Mouse (Mus musculus) spleen, postnatal 36 days (tissue): ENCODE data around the gene Dtx2.

ENCODE experiments used
- DNase-seq, 2 experiments: peaks; one replicate each; pipeline ENCODE4 v3.0.0; 2022; ENCODE audit warnings: low spot score in 2 of 2, mixed read lengths in 1 of 2

Gene Dtx2

DNA sequence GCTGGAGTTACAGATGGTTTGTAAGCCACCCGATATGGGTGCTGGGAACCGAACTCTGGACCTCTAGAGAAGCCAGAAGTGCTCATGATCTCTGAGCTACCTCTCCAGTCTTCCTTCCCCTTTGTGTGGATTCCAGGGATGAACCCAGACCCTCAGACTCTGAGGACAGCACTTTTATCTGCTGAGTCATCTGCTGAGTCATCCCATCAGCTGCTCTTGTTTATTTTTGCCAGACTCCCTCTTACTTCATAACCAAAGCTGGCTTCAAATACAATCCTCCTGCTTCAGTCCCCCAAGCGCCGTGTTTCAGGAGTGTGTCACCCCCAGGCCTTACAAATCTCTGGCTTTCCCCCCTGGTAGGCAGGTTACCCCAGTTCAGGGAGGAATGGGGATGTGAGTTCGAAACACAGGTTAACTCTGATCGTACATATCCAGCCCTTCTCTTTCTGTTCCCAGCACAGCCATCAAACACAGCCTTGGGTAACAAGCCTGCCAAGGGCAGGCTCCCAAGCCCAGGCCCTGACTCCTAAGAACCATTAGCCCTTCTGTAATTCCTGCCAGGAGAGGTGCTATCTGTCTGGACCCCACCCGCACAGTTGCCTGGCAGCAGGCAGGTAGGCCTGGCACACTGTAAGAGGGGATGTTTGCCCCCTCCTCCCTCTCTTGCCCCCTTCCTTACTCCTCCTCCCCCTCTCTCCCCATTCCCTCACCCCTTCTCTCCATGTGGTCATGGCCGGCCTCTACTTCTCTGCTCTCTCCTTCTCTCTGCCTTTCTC, 18.5 kb upstream of the Dtx2 start:
- no peak for DNase-seq

DNA sequence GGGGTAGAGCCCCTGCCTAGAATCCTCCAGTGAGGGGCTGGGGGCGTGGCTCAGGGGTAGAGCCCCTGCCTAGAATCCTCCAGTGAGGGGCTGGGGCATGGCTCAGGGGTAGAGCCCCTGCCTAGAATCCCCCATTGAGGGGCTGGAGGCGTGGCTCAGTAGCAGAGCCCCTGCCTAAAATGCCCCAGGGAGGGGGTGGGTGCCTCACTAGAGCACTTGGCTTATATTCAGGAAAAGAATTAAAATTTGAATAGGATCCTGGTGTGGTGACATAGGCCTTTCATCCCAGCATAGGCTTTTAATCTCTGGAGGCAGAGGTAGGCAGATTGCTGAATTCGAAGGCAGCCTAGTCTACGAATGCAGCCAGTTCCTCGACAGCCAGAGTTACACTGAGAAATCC, 15.2 kb upstream of the Dtx2 start:
- no peak for DNase-seq

DNA sequence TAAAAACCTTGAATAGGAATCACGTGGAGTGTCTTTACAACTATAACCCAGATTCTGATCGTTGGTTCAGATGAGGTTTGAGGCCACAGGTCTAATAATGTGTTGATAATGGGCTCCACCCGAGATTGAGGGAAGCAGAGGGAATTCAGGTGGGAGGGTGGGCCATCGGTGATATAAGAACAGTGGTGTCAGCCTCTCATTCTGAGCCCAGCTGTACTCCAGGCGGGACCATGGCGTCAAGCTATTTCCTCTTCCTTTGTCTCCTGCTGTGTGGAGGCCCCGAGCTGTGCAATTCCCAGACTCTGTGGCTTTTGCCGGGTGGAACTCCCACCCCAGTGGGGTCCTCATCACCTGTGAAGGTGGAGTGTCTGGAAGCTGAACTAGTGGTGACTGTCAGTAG, 14.7 kb upstream of the Dtx2 start, which contains the start of gene Zp3:
TSS of gene Zp3 (plus strand) at position 196 of the 400 bp plus-strand sequence.
- no peak for DNase-seq

DNA sequence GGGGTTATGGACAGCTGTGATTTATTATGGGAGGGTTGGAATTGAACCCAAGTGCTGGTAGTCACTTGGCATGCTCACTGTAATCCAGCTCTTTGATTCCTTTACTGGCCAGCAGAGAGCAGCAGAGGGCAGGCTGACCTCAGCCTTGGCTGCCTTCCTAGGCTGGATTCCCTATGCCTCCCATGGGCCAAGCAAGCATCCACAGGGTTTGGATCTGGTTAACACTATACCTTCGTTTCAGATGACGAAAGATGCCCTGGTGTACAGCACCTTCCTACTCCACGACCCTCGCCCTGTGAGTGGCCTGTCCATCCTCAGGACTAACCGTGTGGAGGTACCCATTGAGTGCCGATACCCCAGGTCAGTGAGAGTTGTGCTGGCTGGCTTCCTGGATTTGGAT, 12.2 kb upstream of the Dtx2 start:
- no peak for DNase-seq

DNA sequence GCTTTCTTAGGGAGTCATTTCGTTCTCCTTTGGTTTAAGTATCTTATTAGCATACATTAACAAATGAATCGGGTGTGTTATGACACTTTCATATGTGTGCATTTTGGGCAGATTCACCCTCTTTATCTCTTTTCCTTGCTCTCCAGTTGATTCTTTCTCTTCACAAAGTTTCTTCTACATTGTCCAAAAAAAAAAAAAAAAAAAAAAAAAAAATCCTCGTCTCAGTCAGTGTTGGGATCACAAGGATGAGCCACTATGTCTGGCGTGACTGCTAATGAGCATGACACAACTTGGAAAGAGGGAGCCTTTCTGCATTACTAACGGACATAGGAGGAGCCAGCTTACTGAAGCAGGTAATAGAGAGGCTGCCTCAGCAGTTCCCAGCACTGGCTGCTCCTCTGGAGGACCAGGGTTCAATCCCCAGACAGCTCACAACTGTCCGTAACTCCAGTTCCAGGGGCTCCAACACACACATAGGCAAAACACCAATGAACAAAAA, 10.0 kb upstream of the Dtx2 start:
- DNase-seq = no peak

DNA sequence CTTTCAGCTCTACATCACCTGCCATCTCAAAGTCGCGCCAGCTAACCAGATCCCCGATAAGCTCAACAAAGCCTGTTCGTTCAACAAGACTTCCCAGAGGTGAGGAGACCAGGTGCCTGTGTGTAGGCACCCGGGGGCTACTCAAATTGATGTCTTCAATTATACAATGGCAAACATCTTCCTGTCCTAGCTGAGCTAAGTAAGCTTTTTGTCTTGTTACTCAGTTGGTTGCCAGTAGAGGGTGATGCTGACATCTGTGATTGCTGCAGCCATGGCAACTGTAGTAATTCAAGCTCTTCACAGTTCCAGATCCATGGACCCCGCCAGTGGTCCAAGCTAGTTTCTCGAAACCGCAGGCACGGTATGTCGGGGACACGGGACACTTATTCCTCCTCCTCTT, 7.4 kb upstream of the Dtx2 start:
- no peak for DNase-seq

DNA sequence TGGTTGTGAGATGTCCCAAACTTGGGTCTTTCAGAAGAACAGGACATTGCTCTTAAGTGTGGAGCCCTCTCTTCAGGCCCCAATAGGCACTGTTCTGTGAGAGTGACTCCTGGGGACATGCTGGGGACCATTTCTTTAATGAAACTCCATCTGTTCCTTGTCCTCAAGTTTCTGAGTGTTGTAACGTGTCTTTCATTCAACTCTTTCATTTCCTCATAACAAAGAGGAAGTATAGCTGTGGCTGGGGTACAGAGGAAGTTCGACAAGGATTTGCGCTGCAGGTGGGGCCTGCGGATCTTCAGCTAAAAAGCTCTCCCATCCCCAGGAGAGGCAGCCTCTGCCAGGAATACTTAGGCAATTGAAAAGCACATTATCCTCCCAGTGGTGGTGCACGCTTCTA, 4.0 kb upstream of the Dtx2 start:
- peak; percentile 66 to 74 for DNase-seq

DNA sequence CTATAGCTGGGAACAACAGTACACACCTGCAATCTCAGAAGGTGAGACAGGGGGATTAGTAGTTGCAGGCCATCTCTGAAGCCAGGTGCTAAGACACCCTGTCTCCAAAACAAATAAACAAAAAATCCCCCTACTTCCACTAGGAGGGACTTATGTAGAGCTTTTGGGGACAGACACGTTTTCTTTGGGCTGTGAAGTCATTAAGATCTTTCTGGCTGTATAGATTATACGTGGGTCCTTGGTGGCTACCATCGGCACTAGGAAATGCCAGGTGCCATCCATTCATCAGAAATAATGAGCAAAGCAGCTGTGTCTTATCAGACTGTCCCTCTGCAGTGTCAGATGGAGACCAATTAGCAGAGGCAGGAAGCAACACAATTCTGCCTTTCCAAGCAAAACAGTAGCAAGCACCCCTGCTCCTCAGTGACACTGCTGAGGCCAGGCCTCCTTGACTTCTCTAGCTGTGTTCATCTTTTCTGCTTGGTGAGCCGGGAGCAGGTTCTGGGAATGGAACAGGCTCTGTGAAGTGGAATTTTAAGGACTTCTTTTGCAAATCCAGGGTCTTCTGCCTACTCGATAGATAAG, 1.1 kb upstream of the Dtx2 start:
- no peak for DNase-seq

DNA sequence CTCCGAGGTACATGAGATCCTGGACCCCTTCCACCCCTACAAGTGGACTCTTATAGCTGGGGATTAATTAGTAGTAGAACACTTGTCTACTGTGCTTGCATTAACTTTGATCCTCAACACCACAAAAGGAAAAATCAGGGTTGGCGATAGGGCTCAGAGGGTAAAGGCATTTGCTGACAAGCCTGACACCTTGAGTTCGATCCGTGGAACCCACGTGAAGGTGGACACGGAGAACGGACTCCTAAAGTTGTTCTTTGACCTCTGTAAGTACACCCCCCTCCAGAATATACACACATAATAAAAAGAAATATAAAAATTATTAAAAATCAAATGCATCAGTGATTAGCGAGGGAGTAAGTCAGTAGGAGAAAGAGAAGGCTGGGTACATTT, 270 bp upstream of the Dtx2 start:
- no peak for DNase-seq

DNA sequence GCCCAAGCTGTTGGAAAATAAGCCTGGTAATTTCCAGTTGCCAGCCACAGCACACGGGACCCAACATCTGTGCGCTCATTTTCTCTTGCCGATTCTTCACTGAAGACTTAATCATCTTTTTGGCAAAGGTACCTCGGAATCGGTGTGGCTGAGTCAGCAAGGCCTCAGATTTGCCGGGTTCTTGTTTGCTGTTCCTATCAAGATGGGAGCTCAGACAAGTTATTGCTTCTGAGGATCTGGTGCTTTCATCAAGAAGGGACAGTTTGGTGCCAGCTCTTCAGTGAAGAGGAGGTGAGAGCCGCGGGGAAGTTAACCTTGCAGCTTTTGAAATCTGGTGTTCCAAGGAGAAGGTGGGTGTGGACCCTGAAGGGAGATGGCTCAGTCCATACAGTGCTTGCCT, 1.6 kb downstream of the Dtx2 start:
- no peak for DNase-seq

DNA sequence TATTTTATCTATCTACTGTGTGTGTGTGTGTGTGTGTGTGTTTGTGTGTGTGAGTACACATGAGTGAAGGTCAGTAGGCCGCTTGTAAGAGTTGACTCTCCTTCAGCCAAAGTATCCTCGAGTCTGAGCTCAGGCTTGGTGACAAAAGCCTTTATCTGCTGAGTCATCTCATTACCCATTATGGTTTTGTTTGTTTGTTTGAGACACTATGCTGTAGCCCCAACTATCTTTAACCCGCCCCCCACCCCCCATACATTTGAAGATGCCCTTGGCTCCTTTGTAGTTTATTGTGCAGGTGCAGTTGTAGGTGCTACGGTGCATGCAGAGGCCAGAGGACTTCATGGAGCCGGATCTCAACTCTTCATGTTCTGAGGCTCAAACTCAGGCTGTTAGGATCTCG, 6.6 kb downstream of the Dtx2 start:
- no peak for DNase-seq

DNA sequence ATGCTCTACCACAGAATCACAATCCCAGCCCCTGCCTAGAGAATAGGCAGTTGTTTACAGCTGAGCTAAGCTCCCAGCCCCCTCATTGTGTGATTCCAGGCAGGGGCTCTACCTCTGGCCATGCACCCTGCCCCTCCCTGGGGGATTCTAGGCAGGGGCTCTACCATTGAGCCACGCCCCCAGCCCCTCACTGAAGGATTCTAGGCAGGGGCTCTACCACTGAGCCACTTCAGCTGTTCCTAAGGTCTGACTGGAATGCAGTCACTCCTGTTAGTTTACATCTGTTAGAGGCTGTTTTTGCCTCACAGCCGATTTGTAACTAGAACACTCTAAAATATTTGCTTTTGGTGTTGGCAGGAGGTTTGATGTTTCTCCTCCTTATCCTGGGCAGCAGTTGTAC, 7.7 kb downstream of the Dtx2 start:
- DNase-seq = no peak

DNA sequence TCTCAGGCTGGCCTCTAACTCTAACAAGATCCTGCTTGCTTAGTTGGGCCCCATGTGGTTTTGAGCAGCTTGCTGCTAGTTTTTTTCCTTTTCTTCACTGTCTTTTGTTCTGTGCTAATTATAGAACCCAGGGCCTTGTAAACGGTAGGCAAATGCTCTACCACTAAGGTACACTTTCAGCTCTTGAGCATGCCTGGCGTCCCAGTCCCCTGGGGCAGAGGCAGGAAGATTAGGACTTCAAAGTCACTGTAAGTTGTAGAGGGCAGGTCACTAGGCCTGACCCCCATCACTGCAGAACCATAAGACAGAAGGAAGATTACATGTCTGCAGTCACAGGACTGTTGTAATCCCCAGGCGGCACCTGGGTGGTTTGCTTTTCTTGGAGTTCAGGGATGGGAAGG, 8.2 kb downstream of the Dtx2 start:
- DNase-seq = no peak

DNA sequence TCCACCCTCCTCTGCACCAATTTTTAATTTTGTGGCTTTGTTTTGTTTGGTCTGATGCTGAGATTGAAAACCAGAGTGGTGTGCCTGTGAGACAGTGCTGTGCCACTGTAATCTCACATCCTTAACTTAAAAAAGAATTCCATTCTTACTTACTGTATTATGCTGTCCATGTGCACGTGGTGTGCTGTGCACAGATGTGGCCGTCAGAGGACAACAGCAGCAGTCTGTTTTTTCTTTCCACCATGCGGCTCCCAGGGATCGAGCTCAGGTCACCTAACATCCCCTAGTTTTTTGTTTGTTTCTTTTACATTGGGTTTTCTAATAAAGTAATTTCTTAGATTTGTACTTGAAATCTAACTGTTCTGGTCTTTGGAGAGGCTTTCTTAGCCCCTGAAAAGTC, 9.9 kb downstream of the Dtx2 start:
- no peak for DNase-seq

DNA sequence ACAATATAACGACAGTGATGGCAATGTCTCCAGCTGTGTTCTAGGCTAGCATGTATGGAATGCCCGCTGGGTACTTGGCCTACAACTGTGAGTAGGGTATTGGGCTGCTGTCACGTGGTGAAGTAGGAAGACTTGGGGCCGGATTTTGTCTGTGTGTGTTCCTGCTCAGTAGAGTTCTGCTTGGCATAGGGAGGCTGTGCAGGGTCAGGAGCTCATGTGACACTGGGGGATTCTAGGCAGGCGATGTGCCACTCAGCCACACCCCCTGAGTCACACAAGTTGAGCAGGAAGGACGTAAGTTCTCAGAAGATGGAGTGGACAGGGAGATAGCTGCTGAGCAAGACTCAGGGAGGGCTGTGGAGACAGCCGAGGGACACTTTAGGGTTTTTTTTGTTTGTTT, 13.1 kb downstream of the Dtx2 start:
- no peak for DNase-seq

DNA sequence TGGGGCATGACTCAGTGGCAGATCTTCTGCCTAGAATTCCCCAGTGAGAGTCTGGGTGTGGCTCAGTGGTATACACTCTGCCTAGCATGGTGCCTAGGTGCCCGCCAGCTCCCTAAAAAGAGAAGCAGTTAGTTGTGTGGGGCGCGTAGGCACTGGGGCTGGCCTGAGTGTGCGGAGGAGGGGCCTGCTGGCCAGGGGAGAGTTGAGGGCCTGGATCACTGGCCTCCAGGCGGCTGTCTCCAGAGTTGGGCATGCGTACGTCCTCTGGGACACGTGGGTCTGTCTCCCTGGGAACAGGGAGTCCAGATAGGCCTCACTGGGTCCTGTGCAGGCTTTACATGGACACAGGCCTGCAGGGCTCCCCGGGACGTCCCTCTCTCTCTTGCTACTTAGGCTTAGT, 20.3 kb downstream of the Dtx2 start:
- no peak for DNase-seq

DNA sequence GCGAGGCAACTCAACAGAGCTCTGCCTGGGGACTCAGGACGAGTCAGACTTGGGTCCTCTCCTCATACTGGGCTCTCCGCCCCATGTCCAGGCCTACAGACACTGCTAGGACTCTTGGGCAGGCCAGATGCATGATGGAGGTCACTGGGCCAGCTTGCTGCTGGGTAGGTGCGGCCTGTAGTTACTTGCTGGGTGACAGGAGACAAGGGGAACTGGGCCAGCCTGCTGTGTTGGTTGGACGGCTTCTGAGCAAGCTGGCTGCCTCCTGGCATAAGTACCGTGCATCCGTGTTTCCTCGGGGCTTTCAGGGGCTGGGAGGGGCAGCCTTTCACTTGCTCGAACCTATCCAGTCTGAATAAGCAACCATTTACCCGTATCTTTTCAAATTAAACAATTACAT, 21.0 kb downstream of the Dtx2 start:
- DNase-seq = no peak

DNA sequence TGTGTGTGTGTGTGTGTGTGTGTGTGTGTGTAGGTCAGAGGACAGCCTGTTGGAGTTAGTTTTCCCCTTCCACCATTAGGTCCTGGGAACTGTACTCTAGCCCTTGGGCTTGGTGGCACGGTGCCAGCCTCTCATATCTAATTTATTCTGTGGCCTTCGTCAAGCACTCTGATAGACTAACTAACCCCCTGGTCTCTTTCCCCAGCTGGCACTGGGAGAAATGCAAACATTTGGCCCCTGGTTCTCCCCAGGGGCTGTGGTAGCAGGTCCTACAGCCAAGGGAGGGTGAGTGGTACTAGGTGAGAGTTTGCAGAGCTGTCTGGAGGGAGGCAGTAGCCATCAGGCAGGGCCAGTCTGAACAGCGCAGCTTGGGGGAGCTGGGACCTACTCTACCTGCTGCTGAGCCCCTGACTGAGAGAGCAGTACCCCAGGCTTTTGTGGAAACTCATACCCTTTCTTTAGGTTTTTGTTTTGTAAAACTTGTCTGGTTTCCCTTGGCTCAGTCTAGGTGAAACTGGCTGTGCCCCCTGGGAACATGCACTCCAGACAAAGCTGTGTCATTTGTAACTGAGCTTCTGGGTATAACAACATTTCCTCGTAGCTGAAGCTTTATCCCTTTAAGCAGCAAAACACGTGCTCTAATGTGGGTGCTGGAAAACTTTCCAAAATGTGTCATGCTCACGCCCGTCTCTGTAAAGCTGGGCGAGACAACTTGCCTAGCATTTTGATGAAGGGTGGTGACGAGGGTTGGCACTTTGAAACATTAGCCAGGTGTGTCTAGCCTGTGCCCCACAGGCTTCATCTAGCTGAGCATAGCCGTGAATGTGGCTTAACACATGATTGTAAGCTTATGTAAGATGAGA, 21.6 kb downstream of the Dtx2 start:
- no peak for DNase-seq

DNA sequence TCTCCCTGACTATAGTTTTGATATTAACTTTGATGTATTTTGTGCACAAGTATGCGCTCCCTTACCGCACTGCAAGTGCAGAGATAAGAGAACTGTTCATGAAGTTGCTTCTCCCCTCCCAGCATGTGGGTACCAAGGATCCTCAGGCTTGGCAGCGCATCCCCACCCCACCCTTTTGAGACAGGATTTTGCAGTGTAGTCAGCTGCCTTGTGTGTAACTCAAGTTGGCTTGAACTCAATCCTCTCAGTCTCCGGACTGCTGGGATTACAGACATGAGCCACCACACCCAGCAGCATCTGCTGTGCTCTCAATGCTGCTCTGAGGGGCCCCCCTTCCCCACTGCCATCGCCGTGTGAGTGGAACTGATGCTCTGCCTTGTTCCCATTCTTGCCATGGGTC, 22.7 kb downstream of the Dtx2 start:
- no peak for DNase-seq

DNA sequence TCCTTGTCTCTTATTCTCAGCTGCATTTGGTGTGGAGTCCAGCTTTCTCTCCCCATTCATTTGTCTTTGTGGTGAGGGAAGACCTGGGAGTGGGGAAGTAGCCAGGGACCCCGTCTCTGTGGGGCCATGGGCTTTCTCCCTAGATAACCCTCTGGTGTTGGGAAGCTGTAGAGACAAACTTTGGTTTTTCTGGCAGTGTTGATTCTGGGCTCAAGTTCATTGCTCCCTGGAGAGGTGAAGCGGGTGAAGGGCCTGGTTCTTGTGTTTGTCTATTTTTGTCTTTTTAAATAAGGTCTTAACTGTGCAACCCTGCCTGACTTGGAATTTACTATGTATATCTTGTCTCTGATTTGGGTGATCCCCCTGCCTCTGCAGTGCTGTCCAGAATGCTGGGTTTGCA, 24.1 kb downstream of the Dtx2 start:
- no peak for DNase-seq

DNA sequence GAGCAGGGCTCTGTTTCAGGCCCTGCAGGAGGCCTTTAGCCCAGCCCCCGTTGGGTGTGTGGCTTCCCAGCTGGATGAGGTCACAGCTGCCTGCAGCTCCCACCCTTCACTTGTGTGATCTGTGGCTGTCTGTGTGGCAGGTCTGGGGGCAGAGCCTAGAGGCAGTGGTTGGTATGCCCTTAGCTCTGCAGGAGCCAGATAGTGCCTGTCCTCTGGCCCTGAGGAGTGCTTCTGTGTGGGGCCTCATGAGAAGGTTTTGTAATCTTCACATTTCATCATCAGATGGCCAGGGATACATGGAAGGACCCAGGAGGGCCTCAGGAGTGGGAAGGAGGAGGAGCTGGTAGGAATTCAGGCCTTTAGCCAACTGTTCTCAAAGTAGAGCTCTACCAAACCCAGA, 25.3 kb downstream of the Dtx2 start:
- DNase-seq = no peak

DNA sequence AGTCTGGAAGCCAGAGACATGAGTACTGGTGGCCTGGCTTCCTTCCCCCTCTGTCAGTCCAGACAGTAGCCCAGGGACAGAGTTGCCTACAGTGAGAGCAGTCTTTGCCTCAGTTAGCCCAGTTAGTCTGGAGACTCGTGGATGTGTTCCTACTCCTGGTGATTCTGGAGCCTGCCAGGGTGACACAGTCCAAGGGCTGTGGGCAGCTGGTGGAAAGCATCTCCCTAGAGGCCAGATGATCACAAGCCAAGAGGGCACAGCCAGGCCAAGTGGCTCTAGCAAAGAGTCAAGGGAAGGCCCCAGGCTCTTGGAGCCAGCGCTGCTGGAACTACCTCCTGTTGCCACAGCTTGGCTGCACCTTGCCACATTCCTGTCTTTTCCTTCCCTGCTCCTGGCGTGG, 31.1 kb downstream of the Dtx2 start:
- no peak for DNase-seq

DNA sequence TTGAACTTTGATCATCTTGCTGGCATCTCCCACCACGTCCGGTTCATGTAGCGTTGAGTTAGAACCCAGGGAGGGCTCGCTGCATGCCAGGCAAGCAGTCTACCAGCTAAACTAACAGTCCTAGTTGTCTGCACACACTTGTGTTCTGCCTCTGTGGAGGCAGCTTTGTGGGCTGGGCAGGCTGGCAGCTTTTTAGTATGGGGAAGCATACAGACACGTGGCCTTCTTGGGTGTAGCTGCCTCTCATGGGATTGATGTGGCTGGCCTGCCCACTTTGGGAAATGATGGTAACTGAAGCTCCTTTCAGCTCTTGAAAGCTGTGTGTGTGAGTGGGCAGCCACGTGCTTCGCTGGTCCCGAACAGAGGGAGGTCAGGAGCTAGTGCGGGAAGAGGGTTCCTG, 32.3 kb downstream of the Dtx2 start:
- DNase-seq = no peak
